Mouse (Mus musculus) CD4-positive naive resting alpha-beta T cell, adult 57 days (primary cell): Measurements from ENCODE around the gene Olfr462. TPM values are rescaled to one million over a fixed set of nuclear protein-coding genes. Genes with fewer than 3 reads are reported as not detected.

ENCODE experiments used
- total RNA-seq: library from RNA; stranded (reverse); gene quantifications from one replicate; pipeline ENCODE4 v1.2.4, GENCODE M21; 2023

The Olfr462 gene
- not detected for total RNA-seq

GRCm38 (mm10) chr11:87892168-87892567, at the start of gene Olfr462:
Olfr462 (minus strand) TSS chr11:87892268.

GRCm38 (mm10) chr11:87920966-87921365, 28.9 kb upstream of the Olfr462 start, which contains the start of gene Olfr464:
Olfr464 (minus strand) TSS chr11:87920967.

DNA sequence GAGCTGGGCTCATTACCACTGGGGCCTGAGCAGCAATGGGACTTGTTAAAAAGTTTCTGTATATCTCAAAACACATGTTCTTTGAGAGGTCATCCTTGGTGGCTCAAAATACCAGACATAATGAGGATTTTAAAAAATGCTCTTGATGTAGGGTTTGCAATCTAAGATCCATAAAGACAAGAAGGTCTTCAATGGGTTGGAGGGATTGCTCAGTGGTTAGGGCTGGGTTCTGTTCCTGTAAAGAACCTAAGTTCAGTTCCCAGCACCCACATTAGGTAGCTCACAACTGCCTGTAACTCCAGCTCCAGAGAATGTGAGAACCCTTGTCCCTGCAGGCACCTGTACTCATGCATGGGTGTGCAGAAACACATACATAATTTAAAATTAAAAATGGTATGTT, 5.2 kb upstream of the Olfr462 start, which contains the start of gene Olfr463:
Gene Olfr463 (minus strand): TSS at position 101 of the 400 bp plus-strand sequence.

DNA sequence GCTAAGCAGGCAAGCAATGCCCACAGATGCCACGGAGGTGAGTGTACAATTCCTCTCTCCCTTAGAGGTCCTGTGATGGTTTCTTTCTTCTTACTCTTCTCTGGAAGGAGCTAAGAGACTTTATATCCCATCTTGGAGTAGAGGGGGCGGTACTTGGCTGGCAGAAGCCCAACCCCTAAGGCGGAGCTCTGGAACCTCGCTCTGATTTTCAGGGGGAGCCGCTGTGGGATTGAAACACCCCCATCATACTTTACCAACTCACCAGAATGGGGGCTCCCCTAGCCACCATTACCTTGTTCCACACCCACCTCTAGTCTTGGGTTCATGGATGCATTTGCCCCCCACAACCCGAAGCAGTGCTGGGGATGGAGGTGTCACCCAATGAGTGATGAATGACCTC, 16.6 kb downstream of the Olfr462 start, which contains the start of gene Epx:
Gene Epx (minus strand): TSS at position 101 of the 400 bp plus-strand sequence.

DNA sequence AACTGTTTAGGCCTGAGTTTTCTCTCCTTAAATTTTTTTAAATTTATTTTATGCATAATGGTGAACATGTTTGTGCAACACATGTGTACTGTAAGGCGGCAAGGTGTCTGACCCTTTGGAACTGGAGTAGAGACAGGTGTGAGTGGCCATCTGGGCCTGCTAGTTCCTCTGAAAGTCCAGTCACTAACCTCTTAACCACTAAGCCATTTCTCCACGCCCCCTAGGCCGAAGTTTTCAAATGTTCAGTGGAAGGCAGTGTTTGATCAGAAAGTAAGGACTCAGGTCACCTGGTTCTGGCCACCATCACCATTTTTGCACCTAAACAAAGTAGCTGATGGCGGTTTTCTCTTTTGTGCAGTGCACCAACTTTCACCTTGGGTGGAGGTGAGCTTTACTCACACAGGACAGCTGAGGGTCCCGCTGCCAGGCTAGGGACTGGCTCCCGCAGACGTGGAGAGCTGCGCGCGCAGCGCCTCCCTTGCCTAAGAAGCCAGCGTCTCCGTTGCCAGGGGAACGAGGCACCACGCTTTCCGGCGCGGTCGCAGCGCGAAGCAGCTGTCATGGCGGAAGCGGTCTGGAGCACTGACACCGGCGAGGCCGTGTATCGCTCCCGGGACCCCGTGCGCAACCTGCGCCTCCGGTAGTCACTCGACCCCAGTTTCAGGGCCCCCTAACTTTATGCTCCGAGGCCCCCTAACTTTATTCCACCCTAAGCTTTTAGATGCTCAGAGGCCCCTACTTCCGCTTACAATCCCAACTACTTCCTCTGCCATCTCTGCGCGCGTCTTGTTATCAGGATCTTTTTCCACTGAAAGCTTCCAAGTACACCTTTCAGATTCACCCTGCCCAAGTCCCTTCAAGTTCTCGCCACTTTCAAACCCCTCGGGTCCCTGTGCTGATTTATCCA, 39.1 kb downstream of the Olfr462 start, which contains the start of gene Mks1:
Gene Mks1 (plus strand): TSS at position 526 of the 907 bp plus-strand sequence.

Other genes starting within 250 kb of the Olfr462 start
- gene Rnf43, start 229.5 kb downstream of the Olfr462 start, total RNA-seq = 5.1 TPM
- gene Supt4a, start 154.7 kb downstream of the Olfr462 start, total RNA-seq = 160 TPM
- 5.2 TPM for gene Tspoap1, start 131.7 kb downstream of the Olfr462 start, total RNA-seq
- 1.1 TPM for gene Mpo, start 98.7 kb downstream of the Olfr462 start, total RNA-seq
- not detected for gene Lpo, start 64.0 kb downstream of the Olfr462 start, total RNA-seq
- 12.7 TPM for gene Mks1, start 39.1 kb downstream of the Olfr462 start, total RNA-seq
- not detected for gene Epx, start 16.7 kb downstream of the Olfr462 start, total RNA-seq
- gene Olfr463, start 5.1 kb upstream of the Olfr462 start, total RNA-seq = not detected
- gene Olfr464, start 28.7 kb upstream of the Olfr462 start, total RNA-seq = not detected
- 25.2 TPM for gene Dynll2, start 95.3 kb upstream of the Olfr462 start, total RNA-seq
- gene Srsf1, start 155.1 kb upstream of the Olfr462 start, total RNA-seq = 328 TPM
- 50.8 TPM for gene Vezf1, start 176.0 kb upstream of the Olfr462 start, total RNA-seq
- gene Cuedc1, start 205.8 kb upstream of the Olfr462 start, total RNA-seq = 7.2 TPM